Mouse (Mus musculus): ENCODE results near the gene Ccdc47. TPM values are rescaled to one million over a fixed set of nuclear protein-coding genes. Genes with fewer than 3 reads are reported as not detected.

Ccdc47 gene
- polyA plus RNA-seq, 1 experiment from 2014 or later, result 71.0 TPM

DNA sequence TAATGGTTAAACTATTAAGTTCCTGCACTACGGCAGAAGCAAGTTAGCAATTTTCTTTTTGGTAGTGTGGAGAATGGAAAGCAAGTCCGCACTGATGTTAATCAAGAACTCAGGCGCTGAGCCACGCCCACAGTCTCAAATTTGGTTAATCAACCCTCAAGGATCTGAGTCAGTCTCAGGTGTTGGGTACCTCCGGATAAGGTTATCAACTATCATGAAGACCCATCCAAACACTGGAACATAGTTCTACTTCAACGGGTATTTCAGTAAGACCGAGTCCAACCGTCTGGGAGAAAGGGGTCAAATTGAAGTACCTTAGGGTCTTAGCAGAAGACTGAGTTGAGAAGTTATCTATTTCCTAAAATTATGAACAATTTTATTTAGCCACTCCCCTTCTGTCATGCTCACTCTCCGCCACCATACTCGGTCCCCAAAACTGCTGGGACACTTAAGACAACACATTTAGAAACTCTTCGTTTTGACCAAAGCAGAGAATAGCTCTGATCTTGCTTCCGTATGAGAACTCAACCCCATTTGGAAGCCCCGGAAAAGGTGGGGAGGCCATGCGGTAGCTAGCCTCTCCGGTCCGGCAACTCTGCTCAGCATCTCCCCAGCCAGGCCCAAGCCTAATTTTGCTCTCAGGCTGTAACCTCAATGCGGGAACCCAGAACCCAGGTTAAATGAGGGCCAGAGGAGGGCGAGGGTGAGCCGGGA lies 23.3 kb downstream of the Ccdc47 start:
- WGBS, result 11% methylated on average over 19 of the region's 19 CpGs
- peak; percentile 22 for ATAC-seq
- DNase-seq (ENCODE audit: low spot score), result no peak
- Histone ChIP-seq H3K9me3 (replicated peaks; ENCODE audit: control insufficient read depth, low read length) (no peaks in the 10 kb centered on the region), H3K4me3 (ENCODE audit: low read depth, low read length) (peak overlapping the region; percentile 75), H3K4me1 (ENCODE audit: control insufficient read depth, insufficient read depth, low read length) (peaks cover 6% of the 10 kb centered on the region), H3K36me3 (ENCODE audit: control insufficient read depth, insufficient read depth, low read length) (peaks cover 9% of the 10 kb centered on the region), H3K9ac (ENCODE audit: low read length) (peak overlapping the region; percentile 80), H3K4me2 (ENCODE audit: low read length) (peak overlapping the region; percentile 71), H3K27ac (ENCODE audit: low read depth, low read length) (peak overlapping the region; percentile 78), H3K27me3 (replicated peaks; ENCODE audit: control insufficient read depth, insufficient read depth, low read length) (no peaks in the 10 kb centered on the region)

DNA sequence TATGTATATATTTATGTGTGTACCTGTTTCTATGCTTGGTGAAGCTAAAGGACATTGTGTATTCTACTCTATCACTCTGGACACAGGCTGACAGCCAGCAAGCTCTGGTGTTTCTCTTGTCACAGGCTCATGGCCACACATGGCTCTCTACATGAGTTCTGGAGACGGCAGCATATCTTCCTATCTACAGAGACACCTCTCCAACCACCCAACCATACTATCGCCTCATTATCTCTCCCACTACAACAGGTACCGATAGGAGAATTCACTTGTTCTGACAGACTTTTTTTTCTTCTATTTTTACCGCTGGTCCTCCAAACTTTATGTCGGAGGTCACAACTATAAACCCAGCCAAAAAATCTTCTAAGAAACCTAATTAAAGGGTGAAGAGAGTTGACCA lies 23.9 kb downstream of the Ccdc47 start:
- Histone ChIP-seq H3K4me2 (ENCODE audit: low read length) (peak overlapping the region; percentile 71), H3K4me1 (ENCODE audit: control insufficient read depth, insufficient read depth, low read length) (peaks cover 6% of the 10 kb centered on the region), H3K9me3 (replicated peaks; ENCODE audit: control insufficient read depth, low read length) (no peaks in the 10 kb centered on the region), H3K9ac (ENCODE audit: low read length) (no peak overlapping the region; the same call in 1 of the 2 replicates), H3K4me3 (ENCODE audit: low read depth, low read length) (peak overlapping the region; percentile 75; the same call in 1 of the 2 replicates), H3K27ac (ENCODE audit: low read depth, low read length) (no peak overlapping the region), H3K36me3 (ENCODE audit: control insufficient read depth, insufficient read depth, low read length) (peaks cover 4% of the 10 kb centered on the region; the same call in 1 of the 2 replicates), H3K27me3 (replicated peaks; ENCODE audit: control insufficient read depth, insufficient read depth, low read length) (no peaks in the 10 kb centered on the region)
- 92% methylated on average over 5 of the region's 5 CpGs for WGBS
- no peak for DNase-seq (ENCODE audit: low spot score)
- no peak for ATAC-seq

DNA sequence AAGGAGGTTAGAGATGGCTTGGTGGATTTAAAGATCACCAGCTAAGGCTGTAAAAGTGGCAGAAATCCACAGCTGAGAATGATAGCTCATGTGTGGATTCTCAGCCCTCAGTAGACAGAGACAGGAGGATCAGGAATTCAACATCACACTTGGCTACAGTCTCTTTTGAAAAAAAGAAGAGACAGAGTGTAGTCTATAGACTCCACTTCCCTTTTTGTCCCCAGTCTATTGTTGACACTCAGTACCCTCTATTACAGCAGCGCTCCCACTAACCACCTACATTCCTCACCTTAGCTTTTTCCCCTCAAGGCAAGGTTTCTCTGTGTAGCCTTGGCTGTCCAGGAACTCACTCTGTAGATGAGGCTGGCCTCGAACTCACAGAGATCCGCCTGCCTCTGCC lies 24.4 kb downstream of the Ccdc47 start:
- Histone ChIP-seq H3K27me3 (replicated peaks; ENCODE audit: control insufficient read depth, insufficient read depth, low read length) (no peaks in the 10 kb centered on the region), H3K36me3 (ENCODE audit: control insufficient read depth, insufficient read depth, low read length) (peaks cover 4% of the 10 kb centered on the region; the same call in 1 of the 2 replicates), H3K4me3 (ENCODE audit: low read depth, low read length) (no peak overlapping the region), H3K9ac (ENCODE audit: low read length) (no peak overlapping the region), H3K4me2 (ENCODE audit: low read length) (no peak overlapping the region), H3K4me1 (ENCODE audit: control insufficient read depth, insufficient read depth, low read length) (peaks cover 6% of the 10 kb centered on the region), H3K9me3 (replicated peaks; ENCODE audit: control insufficient read depth, low read length) (no peaks in the 10 kb centered on the region), H3K27ac (ENCODE audit: low read depth, low read length) (no peak overlapping the region)
- WGBS, result 91% methylated on average over 3 of the region's 3 CpGs
- ATAC-seq (no peak), DNase-seq (ENCODE audit: low spot score) (no peak)

DNA sequence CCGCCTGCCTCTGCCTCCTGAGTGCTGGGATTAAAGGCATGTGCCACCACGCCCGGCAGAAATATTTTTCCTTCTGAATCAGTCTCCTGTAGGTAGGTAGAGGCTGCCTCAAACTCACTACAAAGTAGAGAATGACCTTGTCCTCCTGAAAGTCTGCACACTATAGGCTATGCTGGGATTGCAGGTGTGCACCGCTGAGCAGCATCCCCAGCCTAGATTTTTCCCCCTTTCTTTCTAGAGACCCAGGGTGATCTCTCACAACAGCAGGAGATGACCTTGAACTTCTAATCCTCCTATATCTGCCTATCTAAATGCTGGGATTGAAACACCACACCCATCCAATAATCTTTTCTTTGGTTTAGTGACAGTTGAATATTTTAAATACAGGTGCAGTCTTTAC lies 28.8 kb downstream of the Ccdc47 start:
- ATAC-seq, result no peak
- Histone ChIP-seq H3K4me2 (ENCODE audit: low read length) (no peak overlapping the region), H3K4me1 (ENCODE audit: control insufficient read depth, insufficient read depth, low read length) (no peaks in the 10 kb centered on the region; the same call in 1 of the 2 replicates), H3K9me3 (replicated peaks; ENCODE audit: control insufficient read depth, low read length) (no peaks in the 10 kb centered on the region), H3K9ac (ENCODE audit: low read length) (no peak overlapping the region), H3K4me3 (ENCODE audit: low read depth, low read length) (no peak overlapping the region), H3K27ac (ENCODE audit: low read depth, low read length) (no peak overlapping the region), H3K27me3 (replicated peaks; ENCODE audit: control insufficient read depth, insufficient read depth, low read length) (no peaks in the 10 kb centered on the region), H3K36me3 (ENCODE audit: control insufficient read depth, insufficient read depth, low read length) (peaks cover 10% of the 10 kb centered on the region; the same call in 1 of the 2 replicates)
- DNase-seq (ENCODE audit: low spot score), result no peak
- 92% methylated on average over 4 of the region's 4 CpGs for WGBS

DNA sequence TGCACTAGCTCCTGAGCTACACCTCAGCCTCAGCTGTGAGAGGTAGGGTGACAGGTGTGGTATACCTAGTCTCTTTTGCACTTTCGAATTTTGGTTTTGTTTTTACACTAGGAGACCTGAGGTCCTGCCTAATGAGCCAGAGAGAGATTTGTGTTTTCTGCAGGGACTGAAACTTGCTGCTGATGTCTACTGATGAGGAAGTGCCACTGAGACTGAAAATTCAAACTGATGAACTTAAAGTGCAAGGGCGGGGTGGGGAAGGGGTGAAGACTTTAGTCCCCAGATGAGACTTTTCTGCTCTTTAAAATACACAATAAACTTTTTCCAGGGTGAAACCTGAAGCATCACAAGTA lies 35.7 kb downstream of the Ccdc47 start:
- ATAC-seq, result no peak
- Histone ChIP-seq H3K27ac (ENCODE audit: low read depth, low read length) (no peak overlapping the region), H3K4me3 (ENCODE audit: low read depth, low read length) (no peak overlapping the region), H3K4me1 (ENCODE audit: control insufficient read depth, insufficient read depth, low read length) (no peaks in the 10 kb centered on the region), H3K9me3 (replicated peaks; ENCODE audit: control insufficient read depth, low read length) (no peaks in the 10 kb centered on the region), H3K9ac (ENCODE audit: low read length) (no peak overlapping the region), H3K36me3 (ENCODE audit: control insufficient read depth, insufficient read depth, low read length) (peaks cover 15% of the 10 kb centered on the region), H3K4me2 (ENCODE audit: low read length) (no peak overlapping the region), H3K27me3 (replicated peaks; ENCODE audit: control insufficient read depth, insufficient read depth, low read length) (no peaks in the 10 kb centered on the region)
- 91% methylated on average over 2 of the region's 2 CpGs for WGBS
- DNase-seq (ENCODE audit: low spot score), result no peak

DNA sequence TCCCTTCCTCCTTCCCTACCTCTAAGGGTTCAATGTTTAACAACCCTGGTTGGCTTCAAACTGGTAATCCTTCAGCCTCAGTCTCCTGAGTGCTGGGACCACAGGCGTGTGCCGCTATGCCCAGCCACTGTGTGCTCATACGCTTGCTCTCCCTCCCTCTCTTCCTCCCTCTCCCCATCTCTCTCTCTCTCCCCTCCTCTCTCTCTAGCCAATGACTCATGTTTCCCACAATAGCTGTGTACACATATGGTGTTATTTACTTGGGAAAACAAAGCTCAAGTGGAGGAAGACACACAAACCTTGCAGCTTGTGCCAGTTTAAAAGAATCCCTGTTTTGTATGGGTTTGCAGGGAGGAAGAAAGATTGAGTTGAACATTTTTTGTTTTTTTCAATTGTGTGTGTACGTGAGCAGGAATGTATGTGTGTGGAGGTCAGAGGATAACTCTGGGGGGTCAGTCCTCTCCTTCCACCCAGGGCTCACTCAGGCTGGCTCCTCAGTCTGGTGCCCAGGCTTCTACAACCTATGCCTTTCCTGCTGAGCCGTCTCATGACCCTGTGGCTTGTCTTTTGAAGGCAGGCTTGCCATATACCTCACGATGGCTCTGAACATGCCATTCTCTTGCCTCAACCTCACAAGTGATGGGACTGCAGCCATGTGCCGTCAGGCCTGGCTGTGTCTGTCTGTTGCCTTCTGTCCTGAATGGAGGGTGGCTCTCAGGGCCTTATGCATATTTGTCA lies 36.3 kb downstream of the Ccdc47 start:
- no peak overlapping the region for H3K27ac ChIP-seq (ENCODE audit: low read depth, low read length)
- no peaks in the 10 kb centered on the region for H3K27me3 ChIP-seq (replicated peaks; ENCODE audit: control insufficient read depth, insufficient read depth, low read length)
- WGBS, result 78% methylated on average over 7 of the region's 7 CpGs
- DNase-seq (ENCODE audit: low spot score) (no peak), ATAC-seq (no peak)
- no peaks in the 10 kb centered on the region for H3K9me3 ChIP-seq (replicated peaks; ENCODE audit: control insufficient read depth, low read length)
- H3K9ac ChIP-seq (ENCODE audit: low read length), result no peak overlapping the region
- no peak overlapping the region for H3K4me2 ChIP-seq (ENCODE audit: low read length)
- H3K4me3 ChIP-seq (ENCODE audit: low read depth, low read length), result no peak overlapping the region
- H3K4me1 ChIP-seq (ENCODE audit: control insufficient read depth, insufficient read depth, low read length), result no peaks in the 10 kb centered on the region
- H3K36me3 ChIP-seq (ENCODE audit: control insufficient read depth, insufficient read depth, low read length), result peaks cover 15% of the 10 kb centered on the region

DNA sequence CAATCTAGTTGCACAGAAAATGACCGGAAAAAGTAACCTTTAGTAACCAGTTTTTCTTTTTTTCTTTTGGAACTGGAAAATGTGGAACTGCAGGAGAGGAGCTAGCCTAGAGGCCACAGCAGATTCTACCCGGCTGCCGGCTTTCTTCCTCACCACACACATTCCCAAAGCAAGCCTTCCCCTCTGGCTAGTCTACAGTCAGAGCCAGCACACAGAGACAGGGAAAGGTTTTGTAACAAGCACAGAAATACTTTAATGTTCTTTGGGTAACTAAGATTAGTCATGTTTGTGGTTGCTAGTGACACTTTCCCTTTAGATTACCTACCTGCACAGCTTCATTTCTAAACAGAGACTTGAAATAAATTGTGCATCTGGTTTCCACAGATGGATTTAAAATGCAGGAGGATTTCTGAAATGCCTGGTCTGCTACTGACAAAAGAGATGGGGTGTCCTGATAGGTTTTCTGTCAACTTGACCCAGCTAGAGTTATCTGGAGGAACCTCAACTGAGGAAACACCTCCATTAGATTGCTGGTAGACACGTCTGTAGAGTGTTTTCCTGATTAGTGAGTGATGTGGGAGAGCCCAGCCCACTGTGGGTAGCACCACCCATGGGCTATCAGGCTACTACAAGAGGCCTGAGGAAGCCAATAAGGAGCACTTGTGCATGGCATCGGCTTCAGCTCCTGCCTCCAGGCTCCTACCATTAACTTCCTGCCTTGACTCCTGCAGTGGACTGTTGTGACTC lies 37.9 kb downstream of the Ccdc47 start:
- WGBS, result 82% methylated on average over 5 of the region's 5 CpGs
- ATAC-seq (no peak), DNase-seq (ENCODE audit: low spot score) (no peak)

DNA sequence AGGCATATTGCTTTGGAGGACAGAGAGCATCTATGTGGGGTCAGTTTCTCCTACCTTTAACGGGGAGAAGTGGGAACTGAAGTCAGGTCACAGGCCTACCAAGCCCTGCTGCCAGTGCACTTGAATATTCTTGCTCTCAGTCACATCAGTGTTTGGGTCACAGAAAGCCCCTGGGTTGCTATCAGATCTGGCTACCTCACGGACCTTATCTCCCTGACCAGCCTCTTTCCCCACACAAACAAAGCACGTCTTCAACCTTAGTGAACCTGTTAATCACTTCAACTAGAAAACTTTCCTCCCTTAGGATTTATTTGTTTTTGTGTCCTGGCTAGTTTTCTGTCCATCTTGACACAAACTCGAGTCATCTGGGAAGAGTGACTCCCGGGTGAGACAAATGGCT lies 39.8 kb downstream of the Ccdc47 start:
- H3K9ac ChIP-seq (ENCODE audit: low read length), result no peak overlapping the region
- H3K27me3 ChIP-seq (replicated peaks; ENCODE audit: control insufficient read depth, insufficient read depth, low read length), result no peaks in the 10 kb centered on the region
- no peak overlapping the region for H3K4me3 ChIP-seq (ENCODE audit: low read depth, low read length)
- H3K36me3 ChIP-seq (ENCODE audit: control insufficient read depth, insufficient read depth, low read length), result 0 out of 2 replicates have a peak, but pooled peaks cover 2% of the 10 kb centered on the region
- H3K27ac ChIP-seq (ENCODE audit: low read depth, low read length), result no peak overlapping the region
- no peaks in the 10 kb centered on the region for H3K9me3 ChIP-seq (replicated peaks; ENCODE audit: control insufficient read depth, low read length)
- DNase-seq (ENCODE audit: low spot score), result no peak
- WGBS, result 91% methylated on average over 5 of the region's 5 CpGs
- H3K4me1 ChIP-seq (ENCODE audit: control insufficient read depth, insufficient read depth, low read length), result no peaks in the 10 kb centered on the region
- H3K4me2 ChIP-seq (ENCODE audit: low read length), result no peak overlapping the region
- no peak for ATAC-seq

More for the DNA sequence above, 37.9 kb downstream of the Ccdc47 start:
- Histone ChIP-seq H3K27ac (ENCODE audit: low read depth, low read length) (no peak overlapping the region), H3K9ac (ENCODE audit: low read length) (no peak overlapping the region), H3K4me1 (ENCODE audit: control insufficient read depth, insufficient read depth, low read length) (no peaks in the 10 kb centered on the region), H3K27me3 (replicated peaks; ENCODE audit: control insufficient read depth, insufficient read depth, low read length) (no peaks in the 10 kb centered on the region), H3K9me3 (replicated peaks; ENCODE audit: control insufficient read depth, low read length) (no peaks in the 10 kb centered on the region), H3K4me3 (ENCODE audit: low read depth, low read length) (no peak overlapping the region), H3K36me3 (ENCODE audit: control insufficient read depth, insufficient read depth, low read length) (peaks cover 9% of the 10 kb centered on the region; the same call in 1 of the 2 replicates), H3K4me2 (ENCODE audit: low read length) (no peak overlapping the region)

All from forebrain, embryonic 14.5 days (tissue).